Mouse (Mus musculus) cortical plate, adult 2 months (tissue): Measurements from ENCODE around the gene Pdcd4. TPM values are rescaled to one million over a fixed set of nuclear protein-coding genes. Genes with fewer than 3 reads are reported as not detected.

Experiments
- H3K27ac ChIP-seq: fragments of 200-500 bp; 2 replicates; pipeline ENCODE4 v1.5.1; 2012; ENCODE audit warnings: low read length, control low read depth, inconsistent platforms; ENCODE audit not compliant: insufficient read depth
- H3K4me1 ChIP-seq: fragments of 200-500 bp; 2 replicates; pipeline ENCODE4 v1.6.1; 2011; ENCODE audit warnings: low read length; ENCODE audit not compliant: control insufficient read depth, insufficient read depth
- H3K4me3 ChIP-seq: fragments of 200-500 bp; 2 replicates; pipeline ENCODE4 v1.5.1; 2011; ENCODE audit warnings: mild to moderate bottlenecking, low read length, control low read depth; ENCODE audit not compliant: insufficient read depth
- CTCF ChIP-seq: fragments of 200-500 bp; IDR thresholded peaks from 2 replicates; pipeline ENCODE4 v1.5.1; 2011; ENCODE audit warnings: mild to moderate bottlenecking, control low read depth, low read length; ENCODE audit not compliant: insufficient read depth; ENCODE audit errors: extremely low read depth
- POLR2A ChIP-seq: fragments of 200-500 bp; IDR thresholded peaks from 2 replicates; pipeline ENCODE4 v1.6.1; 2011; ENCODE audit warnings: mild to moderate bottlenecking, low read length, control low read depth; ENCODE audit not compliant: insufficient read depth; ENCODE audit errors: extremely low read depth
- polyA plus RNA-seq: library from polyadenylated mRNA; depleted of rRNA; stranded (reverse); fragments of >200 nt; gene quantifications from 2 replicates; pipeline ENCODE4 v1.2.3, GENCODE M21; 2012

The Pdcd4 gene
- polyA plus RNA-seq, 1 experiment = 54.9 TPM

GRCm38 (mm10) chr19:53857962-53858361, 34.1 kb upstream of the Pdcd4 start:
- H3K27ac ChIP-seq = no peak overlapping the region
- H3K4me3 ChIP-seq = no peak overlapping the region
- no peak for TF ChIP-seq CTCF
- TF ChIP-seq POLR2A = no peak
- peaks cover 8% of the 10 kb centered on the region for H3K4me1 ChIP-seq

GRCm38 (mm10) chr19:53859149-53859548, 32.9 kb upstream of the Pdcd4 start:
- Histone ChIP-seq H3K27ac (no peak overlapping the region), H3K4me3 (no peak overlapping the region), H3K4me1 (peaks cover 6% of the 10 kb centered on the region)
- TF ChIP-seq POLR2A = no peak
- TF ChIP-seq CTCF = no peak

GRCm38 (mm10) chr19:53859593-53859992, 32.4 kb upstream of the Pdcd4 start:
- no peak overlapping the region for H3K4me3 ChIP-seq
- no peak for TF ChIP-seq POLR2A
- no peak for TF ChIP-seq CTCF
- no peak overlapping the region for H3K27ac ChIP-seq
- peaks cover 6% of the 10 kb centered on the region for H3K4me1 ChIP-seq

GRCm38 (mm10) chr19:53861346-53861745, 30.7 kb upstream of the Pdcd4 start:
- Histone ChIP-seq H3K27ac (no peak overlapping the region), H3K4me3 (no peak overlapping the region), H3K4me1 (peaks cover 6% of the 10 kb centered on the region)
- TF ChIP-seq POLR2A (no peak), CTCF (no peak)

- Histone ChIP-seq H3K27ac (peak overlapping the region; percentile 49; the same call in 1 of the 2 replicates), H3K4me3 (no peak overlapping the region), H3K4me1 (peaks cover 6% of the 10 kb centered on the region)
- TF ChIP-seq POLR2A (no peak), CTCF (no peak)
These were observed 29.3 kb upstream of the Pdcd4 start for GRCm38 (mm10) chr19:53862573-53863246.

- Histone ChIP-seq H3K27ac (no peak overlapping the region), H3K4me3 (no peak overlapping the region), H3K4me1 (peaks cover 6% of the 10 kb centered on the region)
- TF ChIP-seq CTCF (no peak), POLR2A (no peak)
These were observed 24.8 kb upstream of the Pdcd4 start for GRCm38 (mm10) chr19:53867238-53867637.

GRCm38 (mm10) chr19:53868125-53868524, 23.9 kb upstream of the Pdcd4 start:
- no peak overlapping the region for H3K4me3 ChIP-seq
- H3K27ac ChIP-seq = peak overlapping the region; percentile 52; the same call in 1 of the 2 replicates
- peaks cover 3% of the 10 kb centered on the region for H3K4me1 ChIP-seq
- no peak for TF ChIP-seq CTCF
- 0 out of 2 replicates have a peak, but pooled peaks have one; percentile 20 for TF ChIP-seq POLR2A

- TF ChIP-seq CTCF (no peak), POLR2A (no peak)
- no peak overlapping the region for H3K27ac ChIP-seq
- H3K4me1 ChIP-seq = peaks cover 2% of the 10 kb centered on the region
- no peak overlapping the region for H3K4me3 ChIP-seq
These were observed 23.2 kb upstream of the Pdcd4 start for GRCm38 (mm10) chr19:53868796-53869195.

- Histone ChIP-seq H3K27ac (no peak overlapping the region), H3K4me1 (peaks cover 2% of the 10 kb centered on the region), H3K4me3 (no peak overlapping the region)
- no peak for TF ChIP-seq CTCF
- TF ChIP-seq POLR2A = no peak
These were observed 22.3 kb upstream of the Pdcd4 start for GRCm38 (mm10) chr19:53869427-53870385.

GRCm38 (mm10) chr19:53870568-53870967, 21.5 kb upstream of the Pdcd4 start:
- no peak for TF ChIP-seq POLR2A
- TF ChIP-seq CTCF = no peak
- Histone ChIP-seq H3K4me3 (no peak overlapping the region), H3K27ac (no peak overlapping the region), H3K4me1 (peaks cover 2% of the 10 kb centered on the region)
